Mouse (Mus musculus): ENCODE measurements at regions not wholly inside any gene's neighbourhood (a gene's known extent, or its start where the extent isn't known, plus 50 kb on each side); places are given as distances from the start of the nearest gene placed in this dataset.

- no peaks in the 10 kb centered on the region for H3K4me1 ChIP-seq (ENCODE audit: control insufficient read depth, insufficient read depth, insufficient read length)
- 90% methylated on average over 5 of the region's 5 CpGs for WGBS
- H3K27me3 ChIP-seq (ENCODE audit: control insufficient read depth, insufficient read depth, low read length) = no peaks in the 10 kb centered on the region
- H3K36me3 ChIP-seq (ENCODE audit: control insufficient read depth, insufficient read depth, low read length) = no peaks in the 10 kb centered on the region
- H3K4me3 ChIP-seq (ENCODE audit: extremely low read depth, insufficient read depth, insufficient read length) = no peak overlapping the region
- DNase-seq (ENCODE audit: low read depth in 1 of 2, low spot score in 2 of 2) = no peak
- TF ChIP-seq POLR2A (IDR thresholded peaks at IDR 0.05; ENCODE audit: low read depth, low read length) = no peak
- TF ChIP-seq CTCF (IDR thresholded peaks at IDR 0.05; ENCODE audit: extremely low read depth, insufficient read depth, insufficient read length, insufficient replicate concordance) = no peak
- H3K27ac ChIP-seq (ENCODE audit: insufficient read depth, low read length) = no peak overlapping the region
Observed at GRCm38 (mm10) chr15:74461935-74462334, 174.2 kb downstream of the Mroh4 start.

DNA sequence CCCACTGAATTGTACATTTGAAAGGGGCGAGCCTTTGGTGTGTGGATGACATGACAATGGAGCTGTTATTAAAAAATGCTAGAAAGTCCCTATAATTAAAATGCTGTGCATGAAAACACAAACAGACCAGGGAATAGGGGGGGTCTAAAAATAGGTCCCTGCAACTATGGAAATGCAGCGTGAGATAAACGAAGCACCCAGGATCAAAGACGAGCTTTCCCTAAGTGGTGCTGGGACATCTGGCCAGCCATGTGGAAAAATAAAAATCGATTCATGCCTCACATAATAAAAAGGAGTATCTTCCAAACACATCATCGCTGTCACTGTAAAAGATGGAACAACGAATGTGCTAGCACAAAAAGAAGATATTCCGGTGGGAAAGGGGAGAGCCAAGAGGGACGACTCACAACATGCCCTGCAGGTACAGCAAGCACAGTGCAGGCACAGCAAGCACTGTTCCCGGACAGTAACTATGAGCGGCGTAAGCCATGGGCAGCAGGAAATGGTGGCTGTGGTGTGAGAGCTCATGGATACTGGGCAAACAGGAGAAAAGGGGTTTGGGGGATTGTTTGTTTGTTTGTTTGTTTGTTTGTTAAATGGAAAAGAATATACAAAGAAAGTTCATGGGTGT lies 176.7 kb downstream of the Mroh4 start:
- WGBS = 89% methylated on average over 12 of the region's 12 CpGs
- H3K36me3 ChIP-seq (ENCODE audit: control insufficient read depth, insufficient read depth, low read length) = no peaks in the 10 kb centered on the region
- no peak overlapping the region for H3K4me3 ChIP-seq (ENCODE audit: extremely low read depth, insufficient read depth, insufficient read length)
- H3K27ac ChIP-seq (ENCODE audit: insufficient read depth, low read length) = no peak overlapping the region
- H3K4me1 ChIP-seq (ENCODE audit: control insufficient read depth, insufficient read depth, insufficient read length) = no peaks in the 10 kb centered on the region
- DNase-seq (ENCODE audit: low read depth in 1 of 2, low spot score in 2 of 2) = no peak
- no peaks in the 10 kb centered on the region for H3K27me3 ChIP-seq (ENCODE audit: control insufficient read depth, insufficient read depth, low read length)
- TF ChIP-seq CTCF (IDR thresholded peaks at IDR 0.05; ENCODE audit: extremely low read depth, insufficient read depth, insufficient read length, insufficient replicate concordance) (no peak), POLR2A (IDR thresholded peaks at IDR 0.05; ENCODE audit: low read depth, low read length) (no peak)

GRCm38 (mm10) chr15:74458940-74459339 lies 177.2 kb downstream of the Mroh4 start:
- DNase-seq (ENCODE audit: low read depth in 1 of 2, low spot score in 2 of 2) = no peak
- H3K36me3 ChIP-seq (ENCODE audit: control insufficient read depth, insufficient read depth, low read length) = no peaks in the 10 kb centered on the region
- no peaks in the 10 kb centered on the region for H3K4me1 ChIP-seq (ENCODE audit: control insufficient read depth, insufficient read depth, insufficient read length)

DNA sequence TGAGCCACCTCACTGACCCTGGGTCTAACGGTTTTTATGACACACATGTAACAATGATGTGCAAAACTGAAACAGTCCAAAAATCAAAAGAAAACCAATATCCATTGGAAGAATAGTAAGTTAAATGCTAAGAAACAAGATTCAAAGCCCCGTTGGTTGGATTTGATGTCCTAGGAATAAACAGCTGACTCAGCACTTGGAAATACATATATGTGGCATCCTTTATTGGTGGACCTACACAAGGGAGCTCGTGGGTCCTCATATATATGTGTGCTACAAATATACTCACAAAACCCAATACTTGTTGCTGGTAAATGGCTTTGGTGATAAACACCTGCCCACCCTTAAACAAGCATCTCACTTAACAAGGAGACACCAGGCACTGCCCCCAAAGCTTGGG lies 178.2 kb downstream of the Mroh4 start:
- no peak overlapping the region for H3K27ac ChIP-seq (ENCODE audit: insufficient read depth, low read length)
- H3K36me3 ChIP-seq (ENCODE audit: control insufficient read depth, insufficient read depth, low read length) = no peaks in the 10 kb centered on the region
- no peak for DNase-seq (ENCODE audit: low read depth in 1 of 2, low spot score in 2 of 2)
- no peaks in the 10 kb centered on the region for H3K27me3 ChIP-seq (ENCODE audit: control insufficient read depth, insufficient read depth, low read length)
- TF ChIP-seq POLR2A (IDR thresholded peaks at IDR 0.05; ENCODE audit: low read depth, low read length) (no peak), CTCF (IDR thresholded peaks at IDR 0.05; ENCODE audit: extremely low read depth, insufficient read depth, insufficient read length, insufficient replicate concordance) (no peak)
- 81% methylated on average over 3 of the region's 3 CpGs for WGBS
- no peaks in the 10 kb centered on the region for H3K4me1 ChIP-seq (ENCODE audit: control insufficient read depth, insufficient read depth, insufficient read length)
- no peak overlapping the region for H3K4me3 ChIP-seq (ENCODE audit: extremely low read depth, insufficient read depth, insufficient read length)

More at GRCm38 (mm10) chr15:74458940-74459339, 177.2 kb downstream of the Mroh4 start:
- WGBS = 88% methylated on average over 9 of the region's 9 CpGs
- Histone ChIP-seq H3K27me3 (ENCODE audit: control insufficient read depth, insufficient read depth, low read length) (no peaks in the 10 kb centered on the region), H3K27ac (ENCODE audit: insufficient read depth, low read length) (no peak overlapping the region), H3K4me3 (ENCODE audit: extremely low read depth, insufficient read depth, insufficient read length) (no peak overlapping the region)
- TF ChIP-seq CTCF (IDR thresholded peaks at IDR 0.05; ENCODE audit: extremely low read depth, insufficient read depth, insufficient read length, insufficient replicate concordance) = no peak
- TF ChIP-seq POLR2A (IDR thresholded peaks at IDR 0.05; ENCODE audit: low read depth, low read length) = no peak

DNA sequence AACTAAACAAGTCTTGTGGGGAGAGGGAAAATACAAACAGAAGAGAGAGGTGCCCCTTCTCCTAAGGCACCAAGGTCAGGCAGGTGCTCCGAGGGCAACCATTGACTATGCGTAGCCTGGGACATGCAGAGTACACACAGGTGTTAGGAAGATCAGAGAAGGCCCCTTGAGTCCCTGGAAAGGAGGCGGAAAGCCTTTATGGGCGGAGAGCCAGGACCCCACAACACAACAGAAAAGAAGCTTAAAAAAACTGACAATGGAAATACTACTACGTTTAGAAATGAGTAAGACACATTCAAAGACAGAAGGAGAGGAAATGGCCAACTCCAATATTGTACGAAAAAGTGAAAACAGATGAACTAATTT lies 179.5 kb downstream of the Mroh4 start:
- H3K4me3 ChIP-seq (ENCODE audit: extremely low read depth, insufficient read depth, insufficient read length) = no peak overlapping the region
- H3K27ac ChIP-seq (ENCODE audit: insufficient read depth, low read length) = no peak overlapping the region
- DNase-seq (ENCODE audit: low read depth in 1 of 2, low spot score in 2 of 2) = no peak
- TF ChIP-seq POLR2A (IDR thresholded peaks at IDR 0.05; ENCODE audit: low read depth, low read length) (no peak), CTCF (IDR thresholded peaks at IDR 0.05; ENCODE audit: extremely low read depth, insufficient read depth, insufficient read length, insufficient replicate concordance) (no peak)
- H3K27me3 ChIP-seq (ENCODE audit: control insufficient read depth, insufficient read depth, low read length) = no peaks in the 10 kb centered on the region
- WGBS = 83% methylated on average over 6 of the region's 6 CpGs
- H3K36me3 ChIP-seq (ENCODE audit: control insufficient read depth, insufficient read depth, low read length) = no peaks in the 10 kb centered on the region
- no peaks in the 10 kb centered on the region for H3K4me1 ChIP-seq (ENCODE audit: control insufficient read depth, insufficient read depth, insufficient read length)

DNA sequence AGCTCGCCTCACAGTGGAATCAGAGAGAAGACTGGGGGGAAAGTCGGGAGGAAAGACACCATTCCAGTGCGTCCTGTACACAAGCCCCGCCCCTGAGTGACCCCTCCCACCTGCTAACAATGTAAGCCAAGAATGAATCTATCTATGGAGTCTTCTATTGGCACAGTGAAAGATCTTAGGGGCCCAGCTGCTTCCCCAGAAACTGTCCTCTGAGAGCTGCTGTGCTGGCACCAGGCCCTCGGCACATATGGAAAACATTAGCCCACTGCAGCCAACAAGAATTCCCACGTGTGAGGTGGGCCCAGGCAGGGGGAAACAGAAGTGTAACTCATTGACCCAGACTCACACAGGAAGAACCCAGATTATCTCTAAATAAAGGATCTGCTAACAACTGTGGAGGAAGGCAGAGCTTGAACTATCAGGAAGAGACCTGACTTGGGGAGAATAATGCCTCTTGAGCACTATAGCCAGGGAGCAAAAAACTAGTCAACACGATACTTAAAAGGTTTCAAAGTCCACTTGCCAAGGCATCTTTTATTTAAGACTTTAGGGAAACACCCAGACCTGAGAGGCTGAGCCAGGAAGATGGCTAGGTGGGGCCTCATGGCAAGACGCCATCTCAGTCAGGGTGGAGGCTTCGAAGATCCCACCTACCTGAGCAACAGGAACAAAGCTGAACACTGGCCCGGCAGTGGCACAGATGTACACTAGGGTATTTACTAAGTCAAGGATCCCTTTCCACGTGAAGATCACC lies 180.1 kb downstream of the Mroh4 start:
- DNase-seq (ENCODE audit: low read depth in 1 of 2, low spot score in 2 of 2) = no peak
- H3K27me3 ChIP-seq (ENCODE audit: control insufficient read depth, insufficient read depth, low read length) = no peaks in the 10 kb centered on the region
- 72% methylated on average over 11 of the region's 11 CpGs for WGBS
- TF ChIP-seq CTCF (IDR thresholded peaks at IDR 0.05; ENCODE audit: extremely low read depth, insufficient read depth, insufficient read length, insufficient replicate concordance) (no peak), POLR2A (IDR thresholded peaks at IDR 0.05; ENCODE audit: low read depth, low read length) (no peak)
- no peaks in the 10 kb centered on the region for H3K36me3 ChIP-seq (ENCODE audit: control insufficient read depth, insufficient read depth, low read length)
- H3K4me3 ChIP-seq (ENCODE audit: extremely low read depth, insufficient read depth, insufficient read length) = no peak overlapping the region
- H3K27ac ChIP-seq (ENCODE audit: insufficient read depth, low read length) = no peak overlapping the region
- no peaks in the 10 kb centered on the region for H3K4me1 ChIP-seq (ENCODE audit: control insufficient read depth, insufficient read depth, insufficient read length)

DNA sequence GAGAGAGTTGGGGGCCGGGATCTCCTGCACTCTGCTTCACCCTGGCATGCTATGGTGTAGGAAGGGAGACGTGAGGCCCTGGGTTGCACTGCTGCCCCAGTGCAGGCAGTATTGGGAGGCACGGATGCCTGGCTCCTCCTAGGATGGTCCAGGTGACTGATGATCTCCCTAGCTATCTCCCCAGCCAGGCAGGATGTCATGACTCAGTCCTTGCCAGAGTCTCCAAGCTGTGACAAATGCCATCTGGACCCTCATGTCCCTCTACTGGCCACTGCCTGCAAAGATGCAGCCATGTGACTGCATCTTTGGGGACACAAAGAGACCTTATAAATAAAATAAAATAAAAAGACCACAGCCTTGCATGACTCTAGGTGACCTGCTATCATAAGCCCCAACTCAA lies 181.6 kb downstream of the Mroh4 start:
- Histone ChIP-seq H3K27ac (ENCODE audit: insufficient read depth, low read length) (no peak overlapping the region), H3K4me1 (ENCODE audit: control insufficient read depth, insufficient read depth, insufficient read length) (no peaks in the 10 kb centered on the region), H3K27me3 (ENCODE audit: control insufficient read depth, insufficient read depth, low read length) (no peaks in the 10 kb centered on the region), H3K36me3 (ENCODE audit: control insufficient read depth, insufficient read depth, low read length) (no peaks in the 10 kb centered on the region), H3K4me3 (ENCODE audit: extremely low read depth, insufficient read depth, insufficient read length) (no peak overlapping the region)
- TF ChIP-seq CTCF (IDR thresholded peaks at IDR 0.05; ENCODE audit: extremely low read depth, insufficient read depth, insufficient read length, insufficient replicate concordance) (no peak), POLR2A (IDR thresholded peaks at IDR 0.05; ENCODE audit: low read depth, low read length) (no peak)
- 72% methylated on average over 3 of the region's 3 CpGs for WGBS
- DNase-seq (ENCODE audit: low read depth in 1 of 2, low spot score in 2 of 2) = no peak

Measured in spleen, adult 2 months (tissue).